Comparison of ENCODE assay signal across 26 mouse cellular contexts in genomic region chr15:9376281-9376680, GRCm38 (mm10). TPM values are rescaled to one million over a fixed set of nuclear protein-coding genes. Genes with fewer than 3 reads are reported as not detected.
DNase-seq lines count a peak whose midpoint lies in the region; ATAC-seq and TF ChIP-seq lines count a peak whose summit lies in the region.
"Had no signal": no experiment of that assay in that cellular context is flagged by ENCODE, and none has a peak within 500 bp of the region (broad histone marks: within the 10 kb centered on the region; RNA-seq: fewer than 3 reads in every experiment).

No protein-coding gene starts in this region.

- no peaks in the 10 kb centered on the region for H3K27me3 ChIP-seq in embryonic facial prominence, embryonic 14.5 days (replicated peaks; ENCODE audit: control insufficient read depth, insufficient read depth, low read length)
- H3K27me3 ChIP-seq in embryonic facial prominence, embryonic 10.5 days (replicated peaks; ENCODE audit: low read depth, poor library complexity, severe bottlenecking): no peaks in the 10 kb centered on the region
- no peaks in the 10 kb centered on the region for H3K27me3 ChIP-seq in lung, postnatal 0 days (replicated peaks; ENCODE audit: insufficient read depth, low read length)
- H3K27me3 ChIP-seq: embryonic facial prominence, embryonic 15.5 days; forebrain, embryonic 15.5 days; heart, embryonic 15.5 days; hindbrain, embryonic 15.5 days had no signal

- ATAC-seq in embryonic facial prominence, embryonic 14.5 days (ENCODE audit: low read depth): no peak
- ATAC-seq in lung, postnatal 0 days: no peak
- ATAC-seq: CD4-positive, CD25-positive, alpha-beta regulatory T cell, adult 4 months; forebrain, embryonic 15.5 days; inflammation-experienced regulatory T-cells, adult 6 months; intestine, postnatal 0 days had no signal

- no peaks in the 10 kb centered on the region for H3K9me3 ChIP-seq in embryonic facial prominence, embryonic 14.5 days (ENCODE audit: control insufficient read depth, low read length)
- H3K9me3 ChIP-seq in embryonic facial prominence, embryonic 10.5 days: no peaks in the 10 kb centered on the region
- no peaks in the 10 kb centered on the region for H3K9me3 ChIP-seq in lung, postnatal 0 days (ENCODE audit: low read length)
- H3K9me3 ChIP-seq: embryonic facial prominence, embryonic 15.5 days; forebrain, embryonic 15.5 days; G1E; heart, embryonic 10.5 days; heart, embryonic 15.5 days; hindbrain, embryonic 15.5 days had no signal

- no peak overlapping the region for H3K4me2 ChIP-seq in embryonic facial prominence, embryonic 14.5 days (ENCODE audit: low read depth, low read length)
- H3K4me2 ChIP-seq in lung, postnatal 0 days (replicated peaks; ENCODE audit: low read depth, low read length): no peak overlapping the region
- H3K4me2 ChIP-seq: embryonic facial prominence, embryonic 15.5 days; forebrain, embryonic 15.5 days; heart, embryonic 15.5 days; hindbrain, embryonic 15.5 days had no signal

- no peaks in the 10 kb centered on the region for H3K4me1 ChIP-seq in embryonic facial prominence, embryonic 14.5 days (ENCODE audit: control insufficient read depth, insufficient read depth, low read length)
- no peaks in the 10 kb centered on the region for H3K4me1 ChIP-seq in embryonic facial prominence, embryonic 10.5 days
- H3K4me1 ChIP-seq in lung, postnatal 0 days (ENCODE audit: insufficient read depth, low read depth, low read length): no peaks in the 10 kb centered on the region
- H3K4me1 ChIP-seq: embryonic facial prominence, embryonic 15.5 days; forebrain, embryonic 15.5 days; heart, embryonic 10.5 days; heart, embryonic 15.5 days; hindbrain, embryonic 15.5 days had no signal

- peak; percentile 17 for DNase-seq in adrenal gland, postnatal 10 days
- DNase-seq in adrenal gland, adult (ENCODE audit: inconsistent age in 2 of 2, low spot score in 1 of 2): no peak
- DNase-seq in embryonic facial prominence, embryonic 14.5 days (ENCODE audit: low spot score): peak; percentile 1
- DNase-seq in embryonic facial prominence, embryonic 10.5 days (ENCODE audit: low spot score): no peak
- DNase-seq in heart, postnatal 4 days: peak; percentile 4
- DNase-seq in heart, adult 8-10 months (ENCODE audit: low spot score): no peak
- DNase-seq in gastrocnemius, postnatal 25 days: peak; percentile 24
- DNase-seq in lung, postnatal 0 days (ENCODE audit: low spot score): no peak
- DNase-seq: adrenal gland, postnatal 14 days; B cell, adult 2 months; cerebellum, adult 8-10 months; cerebellum, postnatal 36 days; kidney, adult 8-10 months had no signal

- no peak for TF ChIP-seq EP300 in lung, postnatal 0 days (IDR thresholded peaks at IDR 0.05)

- no peak overlapping the region for H3K9ac ChIP-seq in embryonic facial prominence, embryonic 14.5 days (ENCODE audit: low read depth, low read length)
- no peak overlapping the region for H3K9ac ChIP-seq in lung, postnatal 0 days (replicated peaks; ENCODE audit: low read depth)
- H3K9ac ChIP-seq: embryonic facial prominence, embryonic 15.5 days; forebrain, embryonic 15.5 days; heart, embryonic 15.5 days; hindbrain, embryonic 15.5 days had no signal

- H3K27ac ChIP-seq in embryonic facial prominence, embryonic 14.5 days (replicated peaks; ENCODE audit: low read depth, low read length): no peak overlapping the region
- H3K27ac ChIP-seq in embryonic facial prominence, embryonic 10.5 days (replicated peaks): no peak overlapping the region
- H3K27ac ChIP-seq in lung, postnatal 0 days (ENCODE audit: low read length): no peak overlapping the region
- H3K27ac ChIP-seq: embryonic facial prominence, embryonic 15.5 days; forebrain, embryonic 15.5 days; heart, embryonic 10.5 days; heart, embryonic 15.5 days; hindbrain, embryonic 15.5 days had no signal

- H3K36me3 ChIP-seq in embryonic facial prominence, embryonic 14.5 days (ENCODE audit: control insufficient read depth, insufficient read depth, low read length): no peaks in the 10 kb centered on the region
- no peaks in the 10 kb centered on the region for H3K36me3 ChIP-seq in embryonic facial prominence, embryonic 10.5 days (replicated peaks)
- H3K36me3 ChIP-seq in lung, postnatal 0 days (ENCODE audit: insufficient read depth, low read length): no peaks in the 10 kb centered on the region
- H3K36me3 ChIP-seq: embryonic facial prominence, embryonic 15.5 days; forebrain, embryonic 15.5 days; G1E; heart, embryonic 10.5 days; heart, embryonic 15.5 days; hindbrain, embryonic 15.5 days had no signal

- WGBS in embryonic facial prominence, embryonic 14.5 days: 85% methylated on average over 7 of the region's 7 CpGs
- WGBS in embryonic facial prominence, embryonic 10.5 days: 87% methylated on average over 7 of the region's 7 CpGs
- WGBS in lung, postnatal 0 days: 89% methylated on average over 7 of the region's 7 CpGs

- no peak overlapping the region for H3K4me3 ChIP-seq in embryonic facial prominence, embryonic 14.5 days (ENCODE audit: low read depth, low read length)
- H3K4me3 ChIP-seq in embryonic facial prominence, embryonic 10.5 days: no peak overlapping the region
- H3K4me3 ChIP-seq in lung, postnatal 0 days (ENCODE audit: low read depth, low read length): no peak overlapping the region
- H3K4me3 ChIP-seq: embryonic facial prominence, embryonic 15.5 days; erythroblast, embryonic 14.5 days; forebrain, embryonic 15.5 days; heart, embryonic 10.5 days; heart, embryonic 15.5 days; hindbrain, embryonic 15.5 days had no signal

- TF ChIP-seq CTCF in lung, postnatal 0 days (IDR thresholded peaks at IDR 0.05): no peak

RNA-seq across cellular contexts. Expression of gene Ugt3a2, which starts 40.9 kb away (rescaled TPM):
- total RNA-seq in adrenal gland, postnatal 10 days (2021): 1 to 10 TPM; 4.5 to 8.9 TPM
- polyA plus RNA-seq in embryonic facial prominence, embryonic 14.5 days (2014; fragmentation: Nextera tagmentation; extraction: Ambion mirVana): not detected in 2 replicates
- not detected in 2 replicates for polyA plus RNA-seq in embryonic facial prominence, embryonic 10.5 days (2016; fragmentation: Nextera tagmentation; extraction: Ambion mirVana)
- not detected for total RNA-seq in heart, postnatal 4 days (2021)
- not detected for total RNA-seq in heart, adult 8-10 months (2022)
- total RNA-seq in gastrocnemius, postnatal 25 days (2021): not detected
- not detected in 2 replicates for polyA plus RNA-seq in lung, postnatal 0 days (2015; fragmentation: Nextera tagmentation; extraction: Ambion mirVana)
- total RNA-seq: G1E; heart, postnatal 25 days had no signal
- polyA plus RNA-seq: embryonic facial prominence, embryonic 15.5 days; erythroblast, embryonic 14.5 days; forebrain, embryonic 11.5 days; forebrain, embryonic 15.5 days; G1E; heart, embryonic 10.5 days; heart, embryonic 15.5 days; hindbrain, embryonic 11.5 days; hindbrain, embryonic 15.5 days; intestine, postnatal 0 days had no signal

RNA-seq across cellular contexts. Expression of gene Capsl, which starts 59.5 kb away (rescaled TPM):
- total RNA-seq in adrenal gland, postnatal 10 days (2021): not detected
- 4.4 and 11.5 TPM in 2 replicates for polyA plus RNA-seq in embryonic facial prominence, embryonic 14.5 days (2014; fragmentation: Nextera tagmentation; extraction: Ambion mirVana)
- 1.5 and 2.0 TPM in 2 replicates for polyA plus RNA-seq in embryonic facial prominence, embryonic 10.5 days (2016; fragmentation: Nextera tagmentation; extraction: Ambion mirVana)
- not detected for total RNA-seq in heart, postnatal 4 days (2021)
- not detected for total RNA-seq in heart, adult 8-10 months (2022)
- not detected for total RNA-seq in gastrocnemius, postnatal 25 days (2021)
- 22.1 and 24.2 TPM in 2 replicates for polyA plus RNA-seq in lung, postnatal 0 days (2015; fragmentation: Nextera tagmentation; extraction: Ambion mirVana)
- total RNA-seq: adrenal gland, postnatal 14 days; G1E; heart, postnatal 25 days had no signal
- polyA plus RNA-seq: erythroblast, embryonic 14.5 days; G1E had no signal

Comparison
In these comparisons a context has a peak if more than half of its experiments do, and no peak if none do; other contexts are left out.
1. DNase-seq: peak in adrenal gland, postnatal 10 days (single experiment), embryonic facial prominence, embryonic 14.5 days (single experiment), heart, postnatal 4 days (single experiment) and gastrocnemius, postnatal 25 days (single experiment); none in adrenal gland, adult (0 of 2), embryonic facial prominence, embryonic 10.5 days (single experiment), heart, adult 8-10 months (single experiment) and lung, postnatal 0 days (single experiment).
2. RNA of gene Ugt3a2, which starts 40.9 kb away (total RNA-seq): 4.5 to 8.9 TPM in adrenal gland, postnatal 10 days; not detected in gastrocnemius, postnatal 25 days, not detected in heart, postnatal 4 days and not detected in heart, adult 8-10 months; every median in the first group is over 4 times any median in the second.